Mouse (Mus musculus) gastrocnemius, adult 2 months (tissue): ENCODE measurements at regions not wholly inside any gene's neighbourhood (a gene's known extent, or its start where the extent isn't known, plus 50 kb on each side); places are given as distances from the start of the nearest gene placed in this dataset.

Source experiments
- DNase-seq: peaks from one replicate; pipeline ENCODE4 v3.0.0; 2022
- H3K27ac ChIP-seq: fragments of 200-600 bp; 2 replicates; pipeline ENCODE4 v1.8.1; 2022; ENCODE audit warnings: mild to moderate bottlenecking
- H3K4me3 ChIP-seq: fragments of 200-600 bp; 2 replicates; pipeline ENCODE4 v1.8.1; 2022; ENCODE audit warnings: mild to moderate bottlenecking, moderate library complexity
- CTCF ChIP-seq: fragments of 200-600 bp; IDR thresholded peaks from 2 replicates; pipeline ENCODE4 v1.8.1; 2022; ENCODE audit warnings: antibody characterized with exemption, mild to moderate bottlenecking, moderate library complexity
- intact Hi-C: fragments of 180-260 bp; cut with DNase I; formaldehyde crosslinking; loops from one replicate; pipeline ENCODE4 v1.15.1; 2025

DNA sequence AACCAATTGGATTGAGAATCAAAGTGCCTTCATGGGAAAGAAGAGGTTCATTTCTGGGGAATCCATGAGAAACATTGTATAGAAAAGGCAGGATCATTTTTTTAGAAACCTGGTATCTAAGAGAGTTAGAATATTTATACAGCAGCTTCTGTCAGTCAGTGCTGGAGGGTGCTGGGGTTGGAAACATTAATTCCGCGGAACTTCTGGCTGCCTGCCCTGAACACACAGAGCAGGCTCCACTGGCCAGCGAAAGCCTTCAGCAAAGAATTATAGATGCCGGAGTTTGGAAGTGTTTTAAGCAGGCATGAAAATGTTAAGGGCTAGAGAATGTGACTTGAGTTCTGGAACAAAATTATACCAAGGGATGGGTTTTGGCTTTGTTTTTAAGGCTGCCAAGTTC is 789.0 kb downstream of the D3Ertd751e start:
- H3K27ac ChIP-seq: no peak overlapping the region
- no peak for DNase-seq
- no peak for TF ChIP-seq CTCF
- H3K4me3 ChIP-seq: peak overlapping the region; percentile 33
- intact Hi-C loops: no loop called here

DNA sequence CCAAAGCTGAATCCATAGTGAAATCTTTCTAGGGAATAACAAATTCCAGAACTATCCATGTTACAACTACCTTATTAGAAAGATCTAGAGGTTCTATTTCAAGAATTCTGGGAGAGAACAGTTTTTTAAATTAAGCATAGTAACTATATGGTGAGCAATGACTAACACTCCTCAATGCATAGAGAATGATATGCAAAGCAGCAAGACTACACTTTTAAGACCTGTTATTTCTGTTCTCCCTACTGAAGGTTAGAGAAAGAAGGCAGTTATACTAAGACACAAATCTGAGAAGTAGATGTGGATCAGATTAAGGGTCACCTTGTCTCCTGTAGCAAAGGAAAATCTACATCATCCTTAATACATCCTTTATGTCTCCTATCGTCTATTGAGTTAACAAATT is 824.3 kb downstream of the D3Ertd751e start:
- no peak for TF ChIP-seq CTCF
- DNase-seq: no peak
- intact Hi-C loops: no loop called here
- H3K4me3 ChIP-seq: no peak overlapping the region
- H3K27ac ChIP-seq: no peak overlapping the region

DNA sequence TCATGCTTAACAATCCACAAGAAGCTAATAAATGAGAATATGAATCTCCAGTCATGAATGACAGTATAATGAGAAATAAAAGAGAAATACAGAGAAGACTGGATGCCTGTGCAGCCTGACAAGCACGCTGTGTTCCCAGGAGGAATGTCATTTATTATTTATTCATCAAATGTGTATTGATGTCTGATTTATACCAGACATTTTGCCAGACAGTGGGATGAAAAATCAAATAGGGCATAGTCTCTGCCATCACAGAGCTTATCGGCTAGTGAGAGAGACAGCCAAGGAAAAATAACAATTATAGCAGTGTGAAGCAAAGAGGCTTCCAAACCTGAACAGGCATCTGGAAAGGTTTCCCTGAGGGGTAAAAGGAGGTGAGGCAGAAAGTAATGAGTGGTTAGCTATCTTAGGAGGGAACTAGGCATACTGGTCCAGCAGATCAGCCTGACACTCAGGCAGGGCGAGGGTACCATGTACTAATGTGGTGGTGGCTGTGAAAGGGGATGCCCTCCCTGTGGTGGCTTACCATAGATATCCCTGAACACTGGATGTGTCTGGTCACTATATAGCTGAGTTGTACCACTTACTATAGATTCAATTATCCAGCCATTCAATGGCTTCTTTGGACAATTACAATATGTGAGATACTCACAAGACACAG is 828.1 kb downstream of the D3Ertd751e start:
- no peak for TF ChIP-seq CTCF
- Histone ChIP-seq H3K4me3 (no peak overlapping the region), H3K27ac (no peak overlapping the region)
- intact Hi-C loops: no loop called here
- DNase-seq: no peak

DNA sequence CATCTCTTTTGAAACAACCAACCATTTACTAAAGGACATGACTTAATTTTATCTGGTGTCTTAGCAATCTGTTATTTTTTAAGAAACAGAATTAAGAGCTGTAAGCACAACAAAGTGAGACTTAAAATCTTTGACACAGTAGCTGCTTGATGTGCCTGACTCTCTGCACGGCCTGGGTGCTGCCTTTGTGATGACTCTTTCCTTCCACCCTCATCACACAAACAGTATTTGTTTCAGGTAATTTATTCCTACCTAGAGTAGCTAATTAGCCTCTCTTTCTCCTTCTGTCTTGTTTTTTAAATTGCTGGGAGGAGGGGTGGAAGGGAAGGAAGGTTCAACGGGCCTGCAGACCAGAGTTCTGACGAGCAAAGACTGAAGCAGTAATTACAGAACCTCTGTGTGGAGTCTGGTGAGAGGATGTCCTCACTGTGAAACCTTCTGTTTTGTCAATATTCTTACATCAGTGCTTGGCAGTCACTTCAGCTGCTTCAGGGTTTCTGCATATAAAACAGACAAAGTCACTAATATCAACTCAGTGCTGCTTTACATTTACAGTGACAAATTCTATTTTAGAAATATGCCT is 829.6 kb downstream of the D3Ertd751e start:
- no peak for TF ChIP-seq CTCF
- H3K4me3 ChIP-seq: no peak overlapping the region
- H3K27ac ChIP-seq: no peak overlapping the region
- DNase-seq: no peak
- intact Hi-C loops: no loop called here

DNA sequence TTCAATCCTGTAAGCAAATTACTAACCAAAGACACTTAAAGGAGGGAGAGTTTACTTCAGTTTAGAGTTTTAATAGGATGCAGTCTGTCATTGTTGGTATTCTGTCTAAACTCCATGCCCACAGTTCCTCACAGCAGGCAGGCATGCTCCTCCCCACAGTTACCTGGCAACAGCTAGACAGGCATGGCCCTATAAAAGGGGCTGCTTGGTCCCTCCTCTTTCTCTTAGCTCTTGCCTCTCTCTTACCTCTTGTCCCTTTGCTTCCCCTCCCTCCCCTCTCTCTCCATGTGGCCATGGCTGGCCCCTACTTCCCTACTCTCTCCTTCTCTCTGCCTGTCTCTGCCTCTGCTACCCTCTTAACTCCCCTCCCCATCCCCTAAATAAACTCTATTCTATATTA is 830.7 kb downstream of the D3Ertd751e start:
- no peak overlapping the region for H3K27ac ChIP-seq
- H3K4me3 ChIP-seq: no peak overlapping the region
- intact Hi-C loops: no loop called here
- no peak for DNase-seq
- no peak for TF ChIP-seq CTCF

DNA sequence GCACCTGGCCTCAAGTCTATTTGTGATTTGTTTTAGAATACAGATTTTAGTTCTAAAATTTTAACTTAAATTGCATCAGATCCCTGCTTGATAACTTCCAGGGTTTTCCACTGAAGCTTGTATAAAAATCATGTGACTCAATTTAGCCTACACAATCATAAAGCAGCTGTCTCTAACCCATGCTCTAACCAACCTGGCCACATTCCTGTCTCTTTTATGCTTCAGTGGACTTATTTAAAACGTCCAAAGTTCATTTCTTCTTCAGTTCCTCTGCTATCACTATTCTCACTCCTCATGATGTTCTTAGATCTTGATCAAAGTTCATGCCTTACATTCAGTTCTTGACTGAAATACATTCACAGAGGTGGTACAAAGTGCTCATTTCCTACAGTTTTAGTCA is 839.9 kb downstream of the D3Ertd751e start:
- Histone ChIP-seq H3K4me3 (no peak overlapping the region), H3K27ac (no peak overlapping the region)
- no peak for DNase-seq
- no peak for TF ChIP-seq CTCF
- intact Hi-C loops: no loop called here

DNA sequence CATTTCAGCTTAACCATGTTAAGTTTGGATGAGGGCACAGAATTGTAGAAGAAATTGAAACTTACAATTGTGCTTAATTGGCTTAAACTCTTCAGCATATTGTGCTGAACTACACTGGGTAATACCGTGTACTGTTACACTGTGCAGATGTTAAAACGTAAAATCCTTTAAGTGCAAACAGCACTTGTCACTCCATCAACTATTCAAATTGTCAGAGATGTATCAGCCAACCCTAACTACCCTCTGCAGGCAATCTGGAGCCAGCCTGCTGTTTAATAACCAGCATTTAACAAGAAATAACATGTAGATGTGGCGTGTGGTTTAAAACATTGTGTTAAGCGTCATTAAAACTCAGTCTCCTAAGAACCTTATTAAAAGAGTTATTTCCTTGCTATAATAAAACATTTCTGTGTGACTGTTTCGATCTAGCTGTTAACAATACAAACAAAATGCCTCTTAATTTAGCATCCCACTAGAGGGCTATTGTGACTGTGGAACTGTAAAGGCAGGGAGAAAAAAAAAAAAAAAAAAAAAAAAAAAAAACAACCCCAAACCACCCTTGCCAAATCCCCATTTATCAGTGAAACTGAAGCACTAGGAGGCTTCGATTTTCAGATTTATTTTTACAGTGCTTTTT is 845.0 kb downstream of the D3Ertd751e start:
- Histone ChIP-seq H3K27ac (no peak overlapping the region), H3K4me3 (no peak overlapping the region)
- no peak for TF ChIP-seq CTCF
- intact Hi-C loops: no loop called here
- DNase-seq: no peak

DNA sequence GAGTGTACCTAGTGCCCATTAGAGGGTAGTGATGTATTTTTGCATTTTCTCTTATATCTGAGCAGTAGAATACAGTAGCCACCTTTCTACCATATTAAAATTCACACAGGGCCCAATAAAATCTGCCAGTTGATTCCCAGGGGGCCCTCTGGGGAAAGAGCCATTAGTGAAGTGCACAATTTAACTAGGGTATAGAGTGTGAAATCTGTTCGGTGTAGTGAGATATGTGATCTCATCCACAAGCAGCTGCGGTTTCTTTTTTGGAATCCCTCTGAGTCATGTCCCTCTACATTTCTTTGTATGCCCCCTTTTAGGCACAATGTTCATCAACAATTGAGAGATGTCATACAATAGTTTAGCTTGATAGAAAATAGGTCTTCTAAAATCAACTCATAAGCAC is 847.1 kb downstream of the D3Ertd751e start:
- no peak overlapping the region for H3K4me3 ChIP-seq
- DNase-seq: no peak
- TF ChIP-seq CTCF: no peak
- intact Hi-C loops: no loop called here
- H3K27ac ChIP-seq: no peak overlapping the region

DNA sequence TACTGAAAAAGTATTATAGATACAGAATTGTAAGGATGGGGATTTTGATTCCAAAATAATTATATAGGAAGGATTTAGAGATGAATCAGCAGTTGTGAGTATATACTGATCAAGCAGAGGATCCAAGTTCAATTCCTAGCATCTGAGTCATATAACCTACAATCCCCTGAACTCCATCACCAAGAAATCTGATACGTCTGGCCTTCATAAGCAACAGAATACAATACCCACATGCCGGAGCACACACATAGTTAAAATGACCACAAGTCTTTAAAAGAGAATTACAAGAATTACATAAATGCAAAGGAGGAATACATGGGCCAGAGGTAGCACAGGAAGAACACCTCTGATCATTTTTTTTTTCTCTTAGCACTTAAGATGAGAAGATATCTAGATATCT is 847.7 kb downstream of the D3Ertd751e start:
- TF ChIP-seq CTCF: no peak
- intact Hi-C loops: no loop called here
- no peak for DNase-seq
- Histone ChIP-seq H3K4me3 (no peak overlapping the region), H3K27ac (no peak overlapping the region)

DNA sequence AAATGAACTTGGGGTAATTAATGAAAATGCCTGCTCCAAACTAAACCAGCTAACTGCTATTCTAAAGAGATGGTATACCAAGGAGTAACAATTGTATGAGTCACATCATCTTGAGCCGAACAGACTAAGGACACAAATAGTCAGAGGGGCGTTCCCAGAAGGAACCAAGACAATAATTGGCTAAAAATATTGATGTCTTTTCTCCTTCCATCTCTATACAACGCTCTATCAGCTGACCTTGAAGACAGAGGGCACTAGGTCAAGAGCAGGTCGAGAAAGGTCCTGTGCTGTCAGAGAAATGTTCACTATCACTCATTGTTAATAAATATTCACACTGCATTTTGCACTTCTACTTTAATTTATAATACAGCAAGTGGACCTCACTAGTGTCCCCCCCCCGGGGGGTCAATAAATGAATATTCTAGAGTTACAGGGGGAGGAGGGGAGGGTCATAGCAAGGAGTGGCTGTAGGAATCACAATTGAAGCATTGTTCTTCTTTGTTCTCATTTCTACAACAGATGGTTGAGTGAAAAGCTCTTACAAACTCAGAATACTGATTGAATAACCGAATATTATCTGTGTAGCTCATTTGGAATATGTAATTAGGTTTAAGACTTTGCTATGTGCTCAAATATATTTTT is 851.5 kb downstream of the D3Ertd751e start:
- DNase-seq: no peak
- H3K4me3 ChIP-seq: no peak overlapping the region
- H3K27ac ChIP-seq: no peak overlapping the region
- TF ChIP-seq CTCF: no peak
- intact Hi-C loops: no loop called here

DNA sequence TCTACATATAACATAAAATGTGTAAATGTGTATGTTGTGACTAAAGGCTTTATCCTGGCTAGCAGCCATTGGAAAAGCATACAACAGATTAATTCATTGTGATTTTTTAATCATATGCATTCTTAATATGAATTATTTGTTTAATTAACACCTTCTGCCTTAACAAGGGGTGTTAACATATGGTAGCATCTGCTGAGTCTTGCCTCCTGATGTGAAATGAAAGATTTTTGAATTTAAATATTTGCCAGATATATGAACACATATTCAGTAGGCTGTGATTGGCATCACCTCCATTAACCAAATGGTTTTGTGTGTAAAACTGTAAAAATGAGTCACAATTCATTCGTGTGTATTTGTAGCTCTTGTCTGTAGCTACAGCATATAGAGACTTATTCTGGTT is 854.3 kb downstream of the D3Ertd751e start:
- Histone ChIP-seq H3K4me3 (no peak overlapping the region), H3K27ac (no peak overlapping the region)
- TF ChIP-seq CTCF: no peak
- no peak for DNase-seq
- intact Hi-C loops: no loop called here
